Mouse (Mus musculus) kidney, adult 2 months (tissue): Measurements from ENCODE around the gene Dcdc2b. TPM values are rescaled to one million over a fixed set of nuclear protein-coding genes. Genes with fewer than 3 reads are reported as not detected.

Experiments used
- DNase-seq: peaks from one replicate; pipeline ENCODE4 v3.0.0; 2021
- H3K27ac ChIP-seq: fragments of 200-500 bp; 2 replicates; pipeline ENCODE4 v1.5.1; 2012; ENCODE audit warnings: low read depth, low read length, control low read depth, inconsistent platforms; ENCODE audit not compliant: insufficient read depth
- H3K27me3 ChIP-seq: fragments of 200-500 bp; replicated peaks from 2 replicates; pipeline ENCODE4 v1.6.1; 2012; ENCODE audit warnings: mild to moderate bottlenecking, moderate library complexity, low read length, inconsistent platforms; ENCODE audit not compliant: control insufficient read depth, insufficient read depth
- H3K36me3 ChIP-seq: fragments of 200-500 bp; 2 replicates; pipeline ENCODE4 v1.6.1; 2012; ENCODE audit warnings: mild to moderate bottlenecking, moderate library complexity, low read length, inconsistent platforms; ENCODE audit not compliant: control insufficient read depth, insufficient read depth
- H3K4me1 ChIP-seq: fragments of 200-500 bp; 2 replicates; pipeline ENCODE4 v1.6.1; 2011; ENCODE audit warnings: low read length; ENCODE audit not compliant: control insufficient read depth, insufficient read depth
- H3K4me3 ChIP-seq: fragments of 200-500 bp; 2 replicates; pipeline ENCODE4 v1.5.1; 2011; ENCODE audit warnings: mild to moderate bottlenecking, low read depth, low read length, control low read depth; ENCODE audit not compliant: insufficient read depth
- CTCF ChIP-seq: fragments of 200-500 bp; conservative IDR thresholded peaks from 2 replicates; pipeline ENCODE4 v1.5.1; 2011; ENCODE audit warnings: low read depth, mild to moderate bottlenecking, control low read depth, low read length, moderate library complexity, mixed read lengths; ENCODE audit not compliant: insufficient read depth, insufficient read length
- POLR2A ChIP-seq: fragments of 200-500 bp; IDR thresholded peaks from one replicate; pipeline ENCODE4 v1.6.1; 2011; ENCODE audit warnings: low read depth, low read length, control low read depth
- WGBS: fragments of 180-500 bp; shearing (Covaris S2); methylation state at CpG from one replicate; pipeline ENCODE4 v1.1.7; 2018; 5-methylcytosine and 5-hydroxymethylcytosine counted together
- polyA plus RNA-seq: library from polyadenylated mRNA; depleted of rRNA; stranded (reverse); fragments of >200 nt; gene quantifications from 2 replicates; pipeline ENCODE4 v1.2.3, GENCODE M21; 2012

Gene Dcdc2b
- polyA plus RNA-seq, 1 experiment, result 2.2 TPM

DNA sequence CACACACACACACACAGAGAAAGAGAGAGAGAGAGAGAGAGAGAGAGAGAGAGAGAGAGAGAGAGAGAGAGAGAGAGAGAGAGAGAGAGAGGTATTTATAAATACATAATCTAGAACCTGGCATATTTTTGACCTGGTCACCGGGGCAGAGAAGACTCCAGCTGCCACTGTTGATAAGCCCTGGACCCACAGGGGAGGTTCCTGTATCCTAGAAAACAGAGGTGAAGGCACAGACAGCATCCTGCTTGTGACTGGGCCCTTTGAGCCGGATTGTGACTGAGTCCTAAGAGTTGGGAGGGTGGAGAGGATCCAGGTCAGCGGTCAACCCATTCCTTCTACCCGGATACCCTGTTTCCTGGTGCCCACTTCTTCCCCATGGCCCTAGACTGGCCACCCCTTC is 25.2 kb downstream of the Dcdc2b start:
- Histone ChIP-seq H3K27ac (no peak overlapping the region), H3K4me3 (no peak overlapping the region), H3K27me3 (no peaks in the 10 kb centered on the region), H3K36me3 (peaks cover 4% of the 10 kb centered on the region), H3K4me1 (peaks cover 3% of the 10 kb centered on the region; the same call in 1 of the 2 replicates)
- TF ChIP-seq CTCF, result no peak
- TF ChIP-seq POLR2A, result no peak
- no peak for DNase-seq
- WGBS, result 67% methylated on average over 4 of the region's 4 CpGs

DNA sequence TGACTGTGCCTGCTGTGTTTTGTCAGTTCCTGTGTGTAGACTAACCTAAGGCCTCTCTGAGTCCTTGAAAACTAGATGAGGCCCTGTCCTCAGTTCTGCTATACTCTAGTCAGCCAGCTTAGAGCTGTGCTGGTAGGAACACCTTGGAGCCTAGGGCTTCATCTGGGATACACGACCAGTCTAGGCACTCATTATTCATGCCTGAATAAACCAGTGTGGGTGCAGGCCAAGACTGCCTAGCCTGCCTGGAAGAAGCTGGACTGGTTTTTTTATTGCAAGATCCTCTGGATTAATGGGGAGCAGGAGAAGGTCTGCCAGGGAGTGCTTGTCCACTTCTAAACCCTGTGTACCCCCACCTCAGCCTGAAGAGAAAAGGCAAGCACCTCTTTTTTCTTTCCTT is 27.1 kb downstream of the Dcdc2b start:
- H3K36me3 ChIP-seq, result no peaks in the 10 kb centered on the region
- peak; percentile 80 for DNase-seq
- peaks cover 3% of the 10 kb centered on the region; the same call in 1 of the 2 replicates for H3K4me1 ChIP-seq
- 31% methylated on average over 1 of the region's 1 CpGs for WGBS
- H3K27ac ChIP-seq, result peak overlapping the region; percentile 34; the same call in 1 of the 2 replicates
- no peaks in the 10 kb centered on the region for H3K27me3 ChIP-seq
- no peak overlapping the region for H3K4me3 ChIP-seq
- no peak for TF ChIP-seq POLR2A
- no peak for TF ChIP-seq CTCF

DNA sequence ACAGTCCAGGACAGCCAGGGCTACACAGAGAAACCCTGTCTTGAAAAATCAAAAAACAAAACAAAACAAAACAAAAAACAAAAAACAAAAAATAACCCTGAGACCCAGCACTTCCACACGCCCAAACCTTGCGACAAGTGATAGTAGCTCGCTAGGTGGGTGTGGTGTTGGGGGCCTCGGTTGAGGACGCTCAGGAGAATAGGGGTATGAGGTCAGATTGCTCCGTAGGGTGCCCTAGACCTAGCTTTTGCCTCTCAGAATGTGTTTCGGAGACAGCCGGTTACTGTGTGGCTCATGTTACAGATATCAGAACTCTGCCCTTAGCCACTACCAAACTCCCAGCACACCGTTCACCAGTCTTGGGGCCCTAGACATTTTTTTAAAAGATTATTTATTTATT is 28.3 kb downstream of the Dcdc2b start:
- no peaks in the 10 kb centered on the region for H3K36me3 ChIP-seq
- DNase-seq, result no peak
- H3K4me1 ChIP-seq, result peaks cover 3% of the 10 kb centered on the region; the same call in 1 of the 2 replicates
- H3K27ac ChIP-seq, result no peak overlapping the region
- no peaks in the 10 kb centered on the region for H3K27me3 ChIP-seq
- 78% methylated on average over 9 of the region's 9 CpGs for WGBS
- TF ChIP-seq POLR2A (no peak), CTCF (no peak)
- no peak overlapping the region for H3K4me3 ChIP-seq

DNA sequence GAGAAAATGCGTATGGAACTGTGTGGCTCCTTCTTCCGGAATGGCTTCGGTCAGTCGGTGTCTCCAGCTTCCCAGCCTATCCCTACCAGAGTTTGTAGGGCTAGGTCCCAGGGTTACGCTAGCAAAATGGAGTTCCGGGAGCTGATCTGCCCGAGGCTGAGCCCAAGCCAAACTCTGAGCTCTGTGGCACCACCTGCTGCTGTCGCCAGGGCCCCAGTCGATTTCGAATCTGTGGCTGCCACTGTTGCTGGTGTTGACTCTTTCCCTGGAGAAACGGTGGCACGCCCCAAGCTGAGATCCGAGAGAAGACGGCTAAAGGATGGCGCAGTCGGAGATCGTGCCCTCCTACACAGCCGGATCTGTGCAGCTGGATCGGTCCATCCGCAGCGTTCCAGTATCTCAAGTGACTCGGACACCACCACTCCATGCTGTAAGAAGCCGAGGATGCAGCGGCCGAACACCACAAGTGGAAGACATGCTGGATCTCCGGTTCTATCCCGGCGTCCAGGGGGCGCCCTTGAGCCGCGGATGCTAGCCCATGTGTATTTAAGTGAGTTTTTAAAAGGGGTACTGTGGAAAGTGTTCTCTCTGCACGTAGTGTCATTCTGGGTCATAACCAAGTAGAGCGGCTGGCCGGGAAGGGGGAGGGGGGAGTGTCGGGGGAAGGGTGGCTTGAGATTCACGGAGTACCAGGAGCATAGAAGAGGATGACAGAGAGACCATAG is 29.0 kb downstream of the Dcdc2b start:
- Histone ChIP-seq H3K27ac (peak overlapping the region; percentile 72), H3K4me3 (peak overlapping the region; percentile 66), H3K4me1 (peaks cover 3% of the 10 kb centered on the region; the same call in 1 of the 2 replicates), H3K27me3 (no peaks in the 10 kb centered on the region), H3K36me3 (no peaks in the 10 kb centered on the region)
- 2% methylated on average over 36 of the region's 36 CpGs for WGBS
- peak; percentile 78 for TF ChIP-seq CTCF
- no peak for TF ChIP-seq POLR2A
- DNase-seq, result peak; percentile 94

DNA sequence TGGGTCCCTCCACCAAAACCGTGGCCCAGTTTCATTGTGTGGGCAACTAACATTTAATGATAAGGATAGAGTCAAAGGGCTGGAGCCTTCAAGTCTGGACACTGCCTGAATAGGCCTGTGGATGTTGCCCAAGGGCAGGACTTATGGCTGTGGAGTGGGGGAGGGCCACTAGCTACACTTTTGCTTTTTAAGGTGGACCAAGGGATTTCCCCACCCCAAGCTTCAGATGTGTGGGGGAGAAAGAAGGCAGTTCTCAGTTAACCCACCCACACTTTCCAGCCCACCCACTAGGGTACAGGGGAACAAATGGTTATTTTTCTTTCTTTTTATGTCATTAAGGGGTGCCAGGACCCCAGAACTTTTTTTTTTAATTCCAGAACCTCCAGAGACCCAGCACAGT is 29.7 kb downstream of the Dcdc2b start:
- WGBS, result 79% methylated on average over 1 of the region's 1 CpGs
- H3K4me3 ChIP-seq, result no peak overlapping the region; the same call in 1 of the 2 replicates
- no peaks in the 10 kb centered on the region for H3K36me3 ChIP-seq
- H3K27ac ChIP-seq, result peak overlapping the region; percentile 72; the same call in 1 of the 2 replicates
- DNase-seq, result no peak
- no peaks in the 10 kb centered on the region for H3K27me3 ChIP-seq
- H3K4me1 ChIP-seq, result peaks cover 3% of the 10 kb centered on the region; the same call in 1 of the 2 replicates
- TF ChIP-seq CTCF (no peak), POLR2A (no peak)

DNA sequence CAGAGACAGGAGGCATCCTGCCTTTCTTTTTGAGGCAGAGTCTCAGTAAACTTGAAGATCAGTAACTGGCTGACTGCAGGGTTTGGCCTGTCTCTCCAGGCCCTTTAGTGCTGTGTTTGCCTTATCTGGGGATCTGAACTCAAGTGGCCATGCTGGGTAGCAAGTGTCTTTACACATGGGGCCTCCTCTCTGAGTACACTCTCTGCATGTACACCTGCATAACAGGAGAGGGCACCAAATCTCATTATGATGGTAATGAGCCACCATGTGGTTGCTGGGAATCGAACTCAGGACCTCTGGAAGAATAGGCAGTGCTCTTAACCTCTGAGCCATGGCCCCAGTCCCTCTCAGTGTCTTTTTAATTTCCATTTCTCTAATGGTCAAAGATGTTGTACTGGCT is 31.8 kb downstream of the Dcdc2b start:
- no peak for DNase-seq
- Histone ChIP-seq H3K4me1 (peaks cover 3% of the 10 kb centered on the region; the same call in 1 of the 2 replicates), H3K27ac (no peak overlapping the region), H3K4me3 (no peak overlapping the region), H3K36me3 (no peaks in the 10 kb centered on the region), H3K27me3 (no peaks in the 10 kb centered on the region)
- 87% methylated on average over 1 of the region's 1 CpGs for WGBS
- TF ChIP-seq POLR2A (no peak), CTCF (no peak)

DNA sequence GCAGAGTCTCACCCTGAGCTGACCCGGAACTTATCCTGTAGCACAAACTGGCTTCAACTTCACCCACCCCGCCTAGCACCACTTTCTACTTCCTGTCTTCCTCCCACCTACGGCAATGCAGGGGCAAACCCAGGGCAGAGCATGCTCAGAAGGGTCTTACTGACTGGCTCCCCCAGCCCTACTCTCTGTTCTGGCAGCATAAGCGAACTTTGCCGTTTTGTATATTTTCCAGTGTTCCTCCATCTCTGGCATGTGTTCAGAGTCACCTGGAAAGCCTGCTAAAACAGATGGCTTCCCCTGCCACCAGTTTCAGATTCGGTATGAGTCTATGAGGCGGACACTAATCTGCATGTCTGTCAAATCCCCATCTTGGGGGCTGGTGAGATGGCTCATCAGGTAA is 33.7 kb downstream of the Dcdc2b start:
- Histone ChIP-seq H3K27me3 (no peaks in the 10 kb centered on the region), H3K4me3 (no peak overlapping the region), H3K27ac (peak overlapping the region; percentile 54; the same call in 1 of the 2 replicates), H3K36me3 (no peaks in the 10 kb centered on the region), H3K4me1 (peaks cover 3% of the 10 kb centered on the region; the same call in 1 of the 2 replicates)
- TF ChIP-seq POLR2A (no peak), CTCF (no peak)
- 61% methylated on average over 7 of the region's 7 CpGs for WGBS
- DNase-seq, result no peak

DNA sequence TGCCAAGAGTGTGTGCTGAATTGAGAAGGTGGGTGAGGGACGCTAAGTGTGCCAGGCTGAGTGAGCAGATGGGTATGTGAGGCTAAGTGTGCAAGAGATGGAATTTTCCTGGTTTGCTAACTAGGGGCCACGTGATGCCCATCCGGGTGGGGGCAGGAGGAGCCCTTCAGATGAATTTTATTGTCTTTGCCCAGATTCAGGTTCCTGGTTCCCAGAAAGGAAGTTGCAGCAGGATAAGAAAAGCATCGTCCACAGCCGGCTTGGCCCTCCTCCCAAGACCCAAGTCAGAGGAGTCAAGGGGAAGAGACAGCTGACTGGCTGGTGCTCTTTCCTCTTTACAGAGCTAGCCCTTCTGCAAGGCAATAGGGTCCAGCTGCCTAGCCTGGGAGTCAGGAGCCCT is 35.6 kb downstream of the Dcdc2b start, which contains the start of gene Fam167b:
TSS of gene Fam167b (minus strand) at position 84 of the 400 bp plus-strand sequence.
- Histone ChIP-seq H3K36me3 (no peaks in the 10 kb centered on the region), H3K27ac (peak within 1 kb of the TSS; percentile 94), H3K27me3 (no peaks in the 10 kb centered on the region), H3K4me1 (no peaks in the 10 kb centered on the region), H3K4me3 (peak within 1 kb of the TSS; percentile 64)
- peak; percentile 89 for DNase-seq
- TF ChIP-seq CTCF (no peak), POLR2A (no peak)
- 67% methylated on average over 5 of the region's 5 CpGs for WGBS
